Mouse (Mus musculus): ENCODE data around the gene Sgms2.

DNA sequence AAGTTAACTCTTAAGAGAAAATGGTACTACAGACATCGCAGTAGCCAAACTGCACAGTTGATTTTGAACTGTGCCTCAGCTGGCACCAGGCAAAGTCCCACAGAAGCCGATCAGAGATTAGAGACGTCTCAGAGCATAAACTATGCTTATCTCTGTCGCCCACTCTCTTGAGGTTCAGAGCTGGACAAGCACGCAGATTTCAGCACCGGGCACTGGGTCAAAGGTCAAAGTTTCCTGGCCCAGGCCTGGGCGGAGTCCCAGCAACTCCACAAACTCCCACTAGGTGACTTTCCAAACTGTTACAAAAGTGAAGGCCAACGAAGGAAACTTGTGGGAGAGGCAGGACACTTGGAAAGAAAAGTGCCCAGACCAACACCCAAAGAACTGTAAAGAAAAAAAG is 220.1 kb downstream of the Sgms2 start:
- peak; percentile 35 for TF ChIP-seq CTCF (IDR thresholded peaks at IDR 0.05; ENCODE audit: low read depth)
- no peak for TF ChIP-seq EP300 (IDR thresholded peaks at IDR 0.05; ENCODE audit: low read depth)

All from liver, postnatal 0 days (tissue).